Mouse (Mus musculus) right cerebral cortex, adult 2 months (tissue): ENCODE data around the gene Dnajb8.
A peak's percentile ranks its signal among the peaks of the same experiment; 100 is the strongest.

Source experiments
- DNase-seq, 2 experiments: peaks; one replicate each; pipeline ENCODE4 v3.0.0; 2021 to 2022; ENCODE audit warnings: low spot score in 2 of 2

Dnajb8 gene

GRCm38 (mm10) chr6:88229221-88229620 is 7.2 kb downstream of the Dnajb8 start:
- DNase-seq: no peak

GRCm38 (mm10) chr6:88231821-88232220 is 9.8 kb downstream of the Dnajb8 start:
- DNase-seq: no peak

GRCm38 (mm10) chr6:88232221-88232620 is 10.2 kb downstream of the Dnajb8 start:
- no peak for DNase-seq

GRCm38 (mm10) chr6:88233996-88234395 is 11.9 kb downstream of the Dnajb8 start:
- DNase-seq: no peak

GRCm38 (mm10) chr6:88235461-88235860 is 13.4 kb downstream of the Dnajb8 start:
- no peak for DNase-seq

GRCm38 (mm10) chr6:88235983-88236382 is 13.9 kb downstream of the Dnajb8 start:
- DNase-seq: no peak

GRCm38 (mm10) chr6:88236513-88236912 is 14.4 kb downstream of the Dnajb8 start:
- no peak for DNase-seq

GRCm38 (mm10) chr6:88242604-88243003 is 20.5 kb downstream of the Dnajb8 start:
- peak; percentile 9 to 37 for DNase-seq

- no peak for DNase-seq
Measured at GRCm38 (mm10) chr6:88249231-88249630, 27.2 kb downstream of the Dnajb8 start.

GRCm38 (mm10) chr6:88251396-88251795 is 29.3 kb downstream of the Dnajb8 start:
- no peak for DNase-seq

GRCm38 (mm10) chr6:88251798-88252478 is 29.9 kb downstream of the Dnajb8 start:
- no peak for DNase-seq

GRCm38 (mm10) chr6:88254082-88254481 is 32.0 kb downstream of the Dnajb8 start:
- DNase-seq: no peak

- no peak for DNase-seq
Measured at GRCm38 (mm10) chr6:88255435-88255834, 33.4 kb downstream of the Dnajb8 start.

GRCm38 (mm10) chr6:88259621-88260020 is 37.6 kb downstream of the Dnajb8 start:
- no peak for DNase-seq

GRCm38 (mm10) chr6:88260645-88261044 is 38.6 kb downstream of the Dnajb8 start:
- DNase-seq: no peak

GRCm38 (mm10) chr6:88262160-88262559 is 40.1 kb downstream of the Dnajb8 start:
- peak in 1 of 2 experiments; percentile 28 for DNase-seq

GRCm38 (mm10) chr6:88265355-88265754 is 43.3 kb downstream of the Dnajb8 start:
- DNase-seq: no peak

GRCm38 (mm10) chr6:88266055-88266454 is 44.0 kb downstream of the Dnajb8 start:
- no peak for DNase-seq

- DNase-seq: no peak
Measured at GRCm38 (mm10) chr6:88267068-88267467, 45.0 kb downstream of the Dnajb8 start.

GRCm38 (mm10) chr6:88267970-88268369 is 45.9 kb downstream of the Dnajb8 start:
- DNase-seq: no peak

GRCm38 (mm10) chr6:88274623-88275022 is 52.6 kb downstream of the Dnajb8 start:
- DNase-seq: no peak

- DNase-seq: peak; percentile 35 to 41
Measured at GRCm38 (mm10) chr6:88276221-88276620, 54.2 kb downstream of the Dnajb8 start.

- peak in 1 of 2 experiments; percentile 17 for DNase-seq
Measured at GRCm38 (mm10) chr6:88277242-88277641, 55.2 kb downstream of the Dnajb8 start.

- DNase-seq: no peak
Measured at GRCm38 (mm10) chr6:88278141-88278540, 56.1 kb downstream of the Dnajb8 start.
